Mouse (Mus musculus): ENCODE results near the gene Hist1h3c. TPM values are rescaled to one million over a fixed set of nuclear protein-coding genes. Genes with fewer than 3 reads are reported as not detected.
"Not testable (repeated sequence)": the region's sequence is repeated elsewhere in the genome, so short reads cannot be mapped to it uniquely, and the experiment has no call there.

Hist1h3c gene
- polyA plus RNA-seq, 1 experiment from 2014 or later: 6.6 TPM

- H3K4me2 ChIP-seq: peak within 1 kb of the TSS; percentile 84
- no peaks in the 10 kb centered on the region for H3K27me3 ChIP-seq
- H3K27ac ChIP-seq: peak within 1 kb of the TSS; percentile 96
- peak within 1 kb of the TSS; percentile 68 for H3K9ac ChIP-seq
- H3K36me3 ChIP-seq: no peaks in the 10 kb centered on the region
- peaks cover 26% of the 10 kb centered on the region for H3K4me1 ChIP-seq
- ATAC-seq (ENCODE audit: insufficient number of reproducible peaks, low FRiP score, low TSS enrichment, low read depth): peak; percentile 75
- H3K9me3 ChIP-seq: no peaks in the 10 kb centered on the region
- peak within 1 kb of the TSS; percentile 58 for H3K4me3 ChIP-seq
- WGBS: 3% methylated on average over 34 of the region's 34 CpGs
Observed at GRCm38 (mm10) chr13:23763586-23764323, 18.4 kb upstream of the Hist1h3c start, which contains the start of gene Hist1h1a. TSS of gene Hist1h1a (plus strand) at chr13:23763666.

- H3K27me3 ChIP-seq: no peaks in the 10 kb centered on the region
- no peaks in the 10 kb centered on the region for H3K36me3 ChIP-seq
- ATAC-seq (ENCODE audit: insufficient number of reproducible peaks, low FRiP score, low TSS enrichment, low read depth): no peak
- H3K4me1 ChIP-seq: peaks cover 26% of the 10 kb centered on the region
- peak overlapping the region; percentile 68; the same call in 1 of the 2 replicates for H3K9ac ChIP-seq
- peak overlapping the region; percentile 58 for H3K4me3 ChIP-seq
- under 1% methylated on average over 10 of the region's 10 CpGs for WGBS
- H3K4me2 ChIP-seq: peak overlapping the region; percentile 84
- no peaks in the 10 kb centered on the region for H3K9me3 ChIP-seq
- H3K27ac ChIP-seq: peak overlapping the region; percentile 96
Observed at GRCm38 (mm10) chr13:23763242-23763585, 17.8 kb upstream of the Hist1h3c start.

GRCm38 (mm10) chr13:23761871-23762821 is 16.7 kb upstream of the Hist1h3c start, which contains the start of gene Hist1h3a:
TSS of gene Hist1h3a (minus strand) at chr13:23762386.
- under 1% methylated on average over 29 of the region's 52 CpGs for WGBS
- ATAC-seq (ENCODE audit: insufficient number of reproducible peaks, low FRiP score, low TSS enrichment, low read depth): peak; percentile 75
- not testable (repeated sequence) for H3K27me3 ChIP-seq, H3K9me3 ChIP-seq, H3K36me3 ChIP-seq
- H3K4me2 ChIP-seq: peak within 1 kb of the TSS; percentile 84
- peak within 1 kb of the TSS; percentile 58 for H3K4me3 ChIP-seq
- H3K27ac ChIP-seq: peak within 1 kb of the TSS; percentile 96
- peaks cover 30% of the 10 kb centered on the region for H3K4me1 ChIP-seq
- peak within 1 kb of the TSS; percentile 68; the same call in 1 of the 2 replicates for H3K9ac ChIP-seq

GRCm38 (mm10) chr13:23760972-23761864 is 15.8 kb upstream of the Hist1h3c start, which contains the start of gene Hist1h4a:
TSS of gene Hist1h4a (minus strand) at chr13:23761230.
- H3K36me3 ChIP-seq: no peaks in the 10 kb centered on the region
- H3K4me2 ChIP-seq: peak within 1 kb of the TSS; percentile 84
- peak; percentile 82 for ATAC-seq (ENCODE audit: insufficient number of reproducible peaks, low FRiP score, low TSS enrichment, low read depth)
- peak within 1 kb of the TSS; percentile 58 for H3K4me3 ChIP-seq
- H3K4me1 ChIP-seq: peaks cover 30% of the 10 kb centered on the region
- H3K9me3 ChIP-seq: no peaks in the 10 kb centered on the region
- under 1% methylated on average over 69 of the region's 72 CpGs for WGBS
- peak within 1 kb of the TSS; percentile 33; the same call in 1 of the 2 replicates for H3K9ac ChIP-seq
- H3K27me3 ChIP-seq: no peaks in the 10 kb centered on the region
- H3K27ac ChIP-seq: peak within 1 kb of the TSS; percentile 96

GRCm38 (mm10) chr13:23760240-23760971 is 15.0 kb upstream of the Hist1h3c start:
- Histone ChIP-seq H3K27me3 (no peaks in the 10 kb centered on the region), H3K4me2 (peak overlapping the region; percentile 84), H3K4me3 (peak overlapping the region; percentile 58), H3K9me3 (no peaks in the 10 kb centered on the region), H3K36me3 (no peaks in the 10 kb centered on the region), H3K27ac (peak overlapping the region; percentile 96), H3K4me1 (peaks cover 30% of the 10 kb centered on the region), H3K9ac (0 out of 2 replicates have a peak overlapping the region, but pooled peaks have one; percentile 33)
- ATAC-seq (ENCODE audit: insufficient number of reproducible peaks, low FRiP score, low TSS enrichment, low read depth): no peak
- WGBS: 1% methylated on average over 23 of the region's 27 CpGs

- ATAC-seq (ENCODE audit: insufficient number of reproducible peaks, low FRiP score, low TSS enrichment, low read depth): no peak
- Histone ChIP-seq H3K27me3 (no peaks in the 10 kb centered on the region), H3K9ac (0 out of 2 replicates have a peak overlapping the region, but pooled peaks have one; percentile 33), H3K27ac (peak overlapping the region; percentile 96), H3K4me1 (peaks cover 30% of the 10 kb centered on the region), H3K4me2 (peak overlapping the region; percentile 84), H3K4me3 (peak overlapping the region; percentile 58), H3K9me3 (no peaks in the 10 kb centered on the region), H3K36me3 (no peaks in the 10 kb centered on the region)
- 52% methylated on average over 1 of the region's 1 CpGs for WGBS
Observed at GRCm38 (mm10) chr13:23759916-23760239, 14.5 kb upstream of the Hist1h3c start.

- Histone ChIP-seq H3K36me3 (no peaks in the 10 kb centered on the region), H3K27ac (no peak overlapping the region), H3K4me2 (no peak overlapping the region), H3K9me3 (no peaks in the 10 kb centered on the region), H3K27me3 (no peaks in the 10 kb centered on the region), H3K4me3 (no peak overlapping the region), H3K4me1 (peaks cover 28% of the 10 kb centered on the region), H3K9ac (no peak overlapping the region)
- ATAC-seq (ENCODE audit: insufficient number of reproducible peaks, low FRiP score, low TSS enrichment, low read depth): no peak
- 66% methylated on average over 3 of the region's 3 CpGs for WGBS
Observed at GRCm38 (mm10) chr13:23759251-23759771, 13.9 kb upstream of the Hist1h3c start.

- no peak overlapping the region for H3K27ac ChIP-seq
- no peak overlapping the region for H3K4me3 ChIP-seq
- H3K4me1 ChIP-seq: peaks cover 16% of the 10 kb centered on the region
- H3K36me3 ChIP-seq: no peaks in the 10 kb centered on the region
- H3K4me2 ChIP-seq: no peak overlapping the region
- no peaks in the 10 kb centered on the region for H3K9me3 ChIP-seq
- no peaks in the 10 kb centered on the region for H3K27me3 ChIP-seq
- no peak for ATAC-seq (ENCODE audit: insufficient number of reproducible peaks, low FRiP score, low TSS enrichment, low read depth)
- WGBS: 44% methylated on average over 3 of the region's 3 CpGs
- no peak overlapping the region for H3K9ac ChIP-seq
Observed at GRCm38 (mm10) chr13:23757921-23758320, 12.5 kb upstream of the Hist1h3c start.

GRCm38 (mm10) chr13:23757211-23757773 is 11.9 kb upstream of the Hist1h3c start:
- peak overlapping the region; percentile 5; the same call in 1 of the 2 replicates for H3K9ac ChIP-seq
- no peak; the same call in 1 of the 2 replicates for ATAC-seq (ENCODE audit: insufficient number of reproducible peaks, low FRiP score, low TSS enrichment, low read depth)
- WGBS: 1% methylated on average over 20 of the region's 23 CpGs

GRCm38 (mm10) chr13:23756790-23757189 is 11.4 kb upstream of the Hist1h3c start, which contains the start of gene Hist1h4b:
TSS of gene Hist1h4b (plus strand) at chr13:23757013.
- H3K4me2 ChIP-seq: peak within 1 kb of the TSS; percentile 60
- peak within 1 kb of the TSS; percentile 40 for H3K4me3 ChIP-seq
- H3K4me1 ChIP-seq: peaks cover 16% of the 10 kb centered on the region
- H3K36me3 ChIP-seq: no peaks in the 10 kb centered on the region
- ATAC-seq (ENCODE audit: insufficient number of reproducible peaks, low FRiP score, low TSS enrichment, low read depth): peak; percentile 75
- H3K27me3 ChIP-seq: no peaks in the 10 kb centered on the region
- under 1% methylated on average over 19 of the region's 22 CpGs for WGBS
- peak within 1 kb of the TSS; percentile 92 for H3K27ac ChIP-seq
- peak within 1 kb of the TSS; percentile 5; the same call in 1 of the 2 replicates for H3K9ac ChIP-seq
- no peaks in the 10 kb centered on the region for H3K9me3 ChIP-seq

More at GRCm38 (mm10) chr13:23757211-23757773, 11.9 kb upstream of the Hist1h3c start:
- H3K27me3 ChIP-seq: no peaks in the 10 kb centered on the region
- H3K27ac ChIP-seq: peak overlapping the region; percentile 92
- H3K4me2 ChIP-seq: peak overlapping the region; percentile 60
- H3K4me1 ChIP-seq: peaks cover 16% of the 10 kb centered on the region
- H3K9me3 ChIP-seq: no peaks in the 10 kb centered on the region
- no peaks in the 10 kb centered on the region for H3K36me3 ChIP-seq
- peak overlapping the region; percentile 40 for H3K4me3 ChIP-seq
